Mouse (Mus musculus): ENCODE measurements at regions not wholly inside any gene's neighbourhood (a gene's known extent, or its start where the extent isn't known, plus 50 kb on each side); places are given as distances from the start of the nearest gene placed in this dataset.

DNA sequence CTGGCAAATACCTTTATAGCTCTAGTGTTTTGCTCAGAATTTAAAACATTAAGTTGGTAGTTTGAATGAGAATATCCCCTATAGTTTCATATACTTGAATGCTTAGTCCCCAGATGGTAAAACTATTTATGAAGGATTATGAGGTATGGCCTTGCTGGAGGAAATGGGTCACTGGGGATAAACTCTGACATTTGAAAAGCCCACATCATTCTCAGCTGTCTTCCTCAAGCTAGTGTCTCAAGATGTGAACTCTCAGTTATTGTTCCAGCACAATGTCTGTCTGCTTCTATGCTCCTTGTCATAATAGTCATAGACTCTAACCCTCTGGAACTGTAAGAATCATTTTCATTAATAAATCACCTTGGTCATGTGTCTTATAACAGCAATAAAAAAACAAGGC lies 2004.1 kb upstream of the Gm8797 start:
- ATAC-seq (replicated peaks; ENCODE audit: low FRiP score, low read depth) (no peak), DNase-seq (ENCODE audit: low spot score) (no peak)
- Histone ChIP-seq H3K4me2 (ENCODE audit: low read length) (no peak overlapping the region), H3K9me3 (replicated peaks; ENCODE audit: low read length) (no peaks in the 10 kb centered on the region), H3K9ac (ENCODE audit: low read depth, low read length) (no peak overlapping the region), H3K36me3 (ENCODE audit: insufficient read depth, low read length) (no peaks in the 10 kb centered on the region), H3K27me3 (ENCODE audit: insufficient read depth, low read length) (no peaks in the 10 kb centered on the region), H3K4me1 (replicated peaks; ENCODE audit: insufficient read depth, low read length) (no peaks in the 10 kb centered on the region), H3K27ac (no peak overlapping the region), H3K4me3 (replicated peaks; ENCODE audit: low read depth, low read length) (no peak overlapping the region)
- no peak for TF ChIP-seq CTCF (IDR thresholded peaks at IDR 0.05; ENCODE audit: low read depth)

DNA sequence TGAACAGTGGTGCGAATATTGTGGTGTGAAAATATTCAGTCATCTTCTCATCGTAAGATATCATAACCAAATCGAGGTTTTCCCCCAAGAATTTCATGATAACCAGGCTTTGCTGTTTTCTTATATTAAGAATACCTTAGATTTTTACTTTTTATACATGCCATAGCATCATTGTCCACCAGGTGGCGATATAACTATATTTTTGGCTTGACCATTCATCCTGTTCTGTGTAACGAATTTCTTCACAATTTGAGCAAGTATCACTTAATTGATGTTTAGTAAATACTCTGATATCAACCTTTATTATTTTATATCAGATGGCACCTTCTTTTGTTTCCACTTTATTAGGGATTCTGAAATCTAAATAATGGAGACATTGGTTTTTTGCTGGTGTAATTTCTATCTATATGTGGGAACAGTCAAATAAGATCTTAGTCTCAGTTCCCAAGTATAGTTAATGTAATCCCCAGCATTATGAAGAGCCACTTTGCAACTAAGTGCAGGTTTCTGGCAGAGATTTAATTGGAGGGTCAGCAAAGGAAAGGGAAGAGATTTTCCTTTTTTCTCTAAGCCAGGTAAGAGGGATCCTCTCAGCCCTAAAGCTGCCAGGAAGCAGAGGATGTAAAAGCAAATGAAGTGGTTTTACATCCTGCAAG lies 1998.9 kb upstream of the Gm8797 start:
- ATAC-seq (replicated peaks; ENCODE audit: low FRiP score, low read depth) (no peak), DNase-seq (ENCODE audit: low spot score) (peak; percentile 50)
- Histone ChIP-seq H3K36me3 (ENCODE audit: insufficient read depth, low read length) (no peaks in the 10 kb centered on the region), H3K27ac (no peak overlapping the region), H3K4me1 (replicated peaks; ENCODE audit: insufficient read depth, low read length) (no peaks in the 10 kb centered on the region), H3K27me3 (ENCODE audit: insufficient read depth, low read length) (no peaks in the 10 kb centered on the region), H3K9ac (ENCODE audit: low read depth, low read length) (no peak overlapping the region), H3K4me3 (replicated peaks; ENCODE audit: low read depth, low read length) (no peak overlapping the region), H3K4me2 (ENCODE audit: low read length) (no peak overlapping the region), H3K9me3 (replicated peaks; ENCODE audit: low read length) (no peaks in the 10 kb centered on the region)
- 9% methylated on average over 5 of the region's 5 CpGs for WGBS
- peak; percentile 83 for TF ChIP-seq CTCF (IDR thresholded peaks at IDR 0.05; ENCODE audit: low read depth)

DNA sequence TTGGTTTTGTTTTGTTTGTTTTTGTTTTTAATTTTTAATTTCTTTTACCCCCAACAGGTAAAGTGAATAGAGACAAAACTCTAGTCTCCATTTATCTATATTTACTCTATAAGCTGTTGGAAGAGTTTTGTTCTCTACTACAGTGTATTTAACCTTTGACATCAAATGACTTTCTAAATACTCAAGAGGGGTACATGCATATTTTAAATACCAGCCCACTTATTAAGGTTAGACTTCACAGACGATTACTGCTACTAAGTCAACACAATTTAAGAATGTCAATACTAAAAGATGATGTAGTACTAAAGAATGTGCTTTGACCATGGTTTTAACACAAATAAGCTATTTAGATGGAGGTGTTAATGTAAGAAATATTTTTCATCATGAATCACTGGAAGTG lies 1989.3 kb upstream of the Gm8797 start:
- no peak for TF ChIP-seq CTCF (IDR thresholded peaks at IDR 0.05; ENCODE audit: low read depth)
- H3K4me1 ChIP-seq (replicated peaks; ENCODE audit: insufficient read depth, low read length): no peaks in the 10 kb centered on the region
- no peak overlapping the region for H3K4me2 ChIP-seq (ENCODE audit: low read length)
- H3K9ac ChIP-seq (ENCODE audit: low read depth, low read length): no peak overlapping the region
- ATAC-seq (replicated peaks; ENCODE audit: low FRiP score, low read depth) (no peak), DNase-seq (ENCODE audit: low spot score) (no peak)
- 21% methylated on average over 1 of the region's 1 CpGs for WGBS
- H3K9me3 ChIP-seq (replicated peaks; ENCODE audit: low read length): no peaks in the 10 kb centered on the region
- no peaks in the 10 kb centered on the region for H3K27me3 ChIP-seq (ENCODE audit: insufficient read depth, low read length)
- H3K27ac ChIP-seq: no peak overlapping the region
- H3K4me3 ChIP-seq (replicated peaks; ENCODE audit: low read depth, low read length): no peak overlapping the region
- no peaks in the 10 kb centered on the region for H3K36me3 ChIP-seq (ENCODE audit: insufficient read depth, low read length)

DNA sequence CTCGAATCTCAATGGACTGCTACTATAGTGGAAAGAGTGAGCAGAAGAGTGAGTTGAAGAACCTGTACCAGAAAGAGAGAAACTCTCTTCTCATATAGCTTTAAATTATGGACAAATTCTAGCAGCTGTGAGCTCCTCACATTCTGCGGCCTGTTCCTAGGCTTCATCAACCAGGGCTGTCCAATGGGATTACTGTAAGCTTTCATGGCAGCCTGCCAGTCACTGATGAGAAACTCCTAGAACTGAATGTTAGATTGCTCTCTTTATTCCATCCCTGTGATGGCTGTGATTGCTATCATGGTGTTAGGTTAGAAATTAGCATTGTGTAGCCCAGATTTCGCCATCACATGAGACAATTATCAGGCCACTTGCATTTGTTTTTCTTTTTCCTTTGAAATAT lies 1966.4 kb upstream of the Gm8797 start:
- Histone ChIP-seq H3K27me3 (ENCODE audit: insufficient read depth, low read length) (no peaks in the 10 kb centered on the region), H3K4me3 (replicated peaks; ENCODE audit: low read depth, low read length) (no peak overlapping the region), H3K9me3 (replicated peaks; ENCODE audit: low read length) (no peaks in the 10 kb centered on the region), H3K9ac (ENCODE audit: low read depth, low read length) (no peak overlapping the region), H3K27ac (no peak overlapping the region), H3K36me3 (ENCODE audit: insufficient read depth, low read length) (no peaks in the 10 kb centered on the region), H3K4me2 (ENCODE audit: low read length) (no peak overlapping the region), H3K4me1 (replicated peaks; ENCODE audit: insufficient read depth, low read length) (no peaks in the 10 kb centered on the region)
- DNase-seq (ENCODE audit: low spot score) (no peak), ATAC-seq (replicated peaks; ENCODE audit: low FRiP score, low read depth) (no peak)
- no peak for TF ChIP-seq CTCF (IDR thresholded peaks at IDR 0.05; ENCODE audit: low read depth)
- 80% methylated on average over 3 of the region's 3 CpGs for WGBS

DNA sequence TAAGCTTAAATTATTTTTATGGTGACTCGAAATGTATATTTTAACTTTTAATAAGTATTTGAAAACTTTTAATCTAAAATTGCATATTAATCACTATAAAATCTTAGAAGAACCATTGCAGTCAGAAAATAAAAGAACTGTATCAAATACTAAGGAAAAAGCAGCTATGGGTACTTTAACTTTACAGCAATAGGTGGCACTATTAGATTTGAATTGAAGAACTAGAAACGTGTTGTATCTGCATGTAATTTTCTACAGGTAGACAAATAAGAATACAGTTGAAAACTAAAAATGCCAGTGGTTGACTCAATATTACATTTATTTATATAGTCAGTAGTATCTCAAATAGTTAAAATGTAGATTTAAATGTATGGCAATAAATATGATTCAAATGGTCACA lies 1964.6 kb upstream of the Gm8797 start:
- ATAC-seq (replicated peaks; ENCODE audit: low FRiP score, low read depth) (no peak), DNase-seq (ENCODE audit: low spot score) (no peak)
- H3K9ac ChIP-seq (ENCODE audit: low read depth, low read length): no peak overlapping the region
- no peaks in the 10 kb centered on the region for H3K36me3 ChIP-seq (ENCODE audit: insufficient read depth, low read length)
- 0 out of 2 replicates have a peak, but pooled peaks have one; percentile 23 for TF ChIP-seq CTCF (IDR thresholded peaks at IDR 0.05; ENCODE audit: low read depth)
- no peaks in the 10 kb centered on the region for H3K9me3 ChIP-seq (replicated peaks; ENCODE audit: low read length)
- H3K4me1 ChIP-seq (replicated peaks; ENCODE audit: insufficient read depth, low read length): no peaks in the 10 kb centered on the region
- WGBS: 54% methylated on average over 2 of the region's 2 CpGs
- H3K4me2 ChIP-seq (ENCODE audit: low read length): no peak overlapping the region
- no peaks in the 10 kb centered on the region for H3K27me3 ChIP-seq (ENCODE audit: insufficient read depth, low read length)
- H3K4me3 ChIP-seq (replicated peaks; ENCODE audit: low read depth, low read length): no peak overlapping the region
- no peak overlapping the region for H3K27ac ChIP-seq

DNA sequence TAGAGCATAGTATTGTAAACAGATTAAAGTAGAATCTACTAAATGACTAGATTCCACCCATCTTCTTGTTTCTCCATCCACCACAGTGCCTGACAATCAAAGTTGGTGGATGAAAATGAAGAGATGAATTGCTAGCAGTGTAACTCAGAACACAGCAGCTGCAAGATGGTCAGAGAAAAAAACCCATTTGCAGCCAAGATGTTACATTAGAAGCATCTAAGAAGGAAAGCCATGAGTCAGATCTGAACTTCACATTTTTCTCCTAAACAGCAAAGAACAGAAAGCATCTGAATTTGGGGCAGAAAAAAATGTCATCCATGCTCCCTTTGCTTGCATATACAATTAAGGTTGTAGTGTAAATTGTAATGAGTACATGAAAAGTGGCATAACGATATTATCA lies 1942.8 kb upstream of the Gm8797 start:
- no peak for ATAC-seq (replicated peaks; ENCODE audit: low FRiP score, low read depth)
- H3K9me3 ChIP-seq (replicated peaks; ENCODE audit: low read length): no peaks in the 10 kb centered on the region
- no peak for DNase-seq (ENCODE audit: low spot score)
- no peak overlapping the region for H3K4me2 ChIP-seq (ENCODE audit: low read length)
- no peaks in the 10 kb centered on the region for H3K36me3 ChIP-seq (ENCODE audit: insufficient read depth, low read length)
- no peak overlapping the region for H3K27ac ChIP-seq
- TF ChIP-seq CTCF (IDR thresholded peaks at IDR 0.05; ENCODE audit: low read depth): no peak
- no peaks in the 10 kb centered on the region for H3K4me1 ChIP-seq (replicated peaks; ENCODE audit: insufficient read depth, low read length)
- H3K9ac ChIP-seq (ENCODE audit: low read depth, low read length): no peak overlapping the region
- H3K27me3 ChIP-seq (ENCODE audit: insufficient read depth, low read length): no peaks in the 10 kb centered on the region
- WGBS: 83% methylated on average over 1 of the region's 1 CpGs
- H3K4me3 ChIP-seq (replicated peaks; ENCODE audit: low read depth, low read length): no peak overlapping the region

DNA sequence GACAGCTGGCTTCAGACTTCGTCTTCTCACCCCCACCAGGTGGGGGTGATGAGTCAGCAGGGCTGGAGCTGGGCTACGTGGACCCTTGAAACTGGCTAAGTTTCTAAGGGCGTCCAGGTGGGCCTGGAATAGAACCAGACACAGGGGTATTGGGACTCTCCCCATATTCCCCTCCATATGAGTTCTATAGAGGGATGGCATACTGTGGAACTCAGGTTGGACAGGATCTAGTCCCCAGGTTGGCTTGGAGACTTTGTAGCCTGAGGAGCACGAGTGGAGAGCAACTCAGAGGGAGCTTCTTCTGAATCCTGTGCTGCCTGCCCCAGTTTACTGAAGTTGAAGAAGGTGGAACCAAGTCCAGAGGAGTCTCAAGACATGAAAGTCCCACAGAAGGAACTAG lies 1921.6 kb upstream of the Gm8797 start:
- TF ChIP-seq CTCF (IDR thresholded peaks at IDR 0.05; ENCODE audit: low read depth): no peak
- no peaks in the 10 kb centered on the region for H3K4me1 ChIP-seq (replicated peaks; ENCODE audit: insufficient read depth, low read length)
- H3K9me3 ChIP-seq (replicated peaks; ENCODE audit: low read length): no peaks in the 10 kb centered on the region
- ATAC-seq (replicated peaks; ENCODE audit: low FRiP score, low read depth) (no peak), DNase-seq (ENCODE audit: low spot score) (no peak)
- H3K27ac ChIP-seq: no peak overlapping the region
- no peak overlapping the region for H3K9ac ChIP-seq (ENCODE audit: low read depth, low read length)
- no peaks in the 10 kb centered on the region for H3K27me3 ChIP-seq (ENCODE audit: insufficient read depth, low read length)
- H3K36me3 ChIP-seq (ENCODE audit: insufficient read depth, low read length): no peaks in the 10 kb centered on the region
- WGBS: 58% methylated on average over 4 of the region's 4 CpGs
- H3K4me2 ChIP-seq (ENCODE audit: low read length): no peak overlapping the region
- no peak overlapping the region for H3K4me3 ChIP-seq (replicated peaks; ENCODE audit: low read depth, low read length)

Data from kidney, postnatal 0 days (tissue).